Mouse (Mus musculus): ENCODE measurements around the gene Mtmr2. TPM values are rescaled to one million over a fixed set of nuclear protein-coding genes. Genes with fewer than 3 reads are reported as not detected.
A peak's percentile ranks its signal among the peaks of the same experiment; 100 is the strongest.

Mtmr2 gene
- total RNA-seq, 2 experiments from 2014 or later: 50.8 to 52.6 TPM

DNA sequence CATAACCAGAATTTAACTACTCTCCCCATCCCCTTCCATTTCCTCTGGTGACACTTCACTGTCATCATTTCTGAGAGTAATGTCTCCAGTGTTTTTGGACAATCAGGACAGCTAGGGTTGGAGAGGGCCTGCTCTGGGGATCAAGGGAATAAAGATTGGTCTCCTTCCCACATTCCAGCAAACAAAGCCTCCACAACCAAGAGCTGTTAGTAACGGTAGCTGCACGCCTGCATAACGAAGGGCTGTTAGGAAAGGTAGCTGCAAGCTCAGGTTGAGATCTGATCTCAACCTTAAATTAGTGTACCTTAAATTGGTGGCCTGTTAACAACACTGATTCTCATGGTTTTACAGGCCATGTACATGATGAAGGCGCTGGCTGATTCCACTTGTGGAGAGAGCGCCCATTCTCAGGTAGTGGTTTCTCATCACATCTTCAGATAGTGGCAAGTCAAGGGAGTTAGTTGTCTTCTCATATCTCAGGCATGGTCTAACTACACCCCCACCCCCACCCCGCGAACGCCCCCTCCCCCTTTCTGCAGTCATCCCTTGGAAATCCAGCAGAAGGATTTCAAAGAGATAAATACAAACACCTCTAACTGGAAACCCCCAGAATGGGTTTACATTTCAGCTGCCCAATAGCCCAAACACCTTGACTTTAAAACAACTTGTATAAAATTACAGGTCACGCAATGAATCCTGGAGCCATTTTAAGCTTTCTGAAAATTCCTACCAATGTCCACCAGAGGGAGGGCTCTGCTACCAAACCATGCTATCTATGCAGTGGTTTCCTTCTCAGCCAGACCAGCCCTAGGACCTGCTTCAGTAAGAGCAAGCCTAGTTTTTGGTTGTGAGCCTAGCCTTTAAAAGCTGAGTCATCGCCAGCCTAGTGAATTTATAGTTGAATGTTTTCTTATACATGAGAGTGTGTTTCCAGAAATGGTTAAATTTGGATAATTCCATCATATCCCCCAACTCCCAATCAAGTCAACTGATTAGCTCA lies 100.6 kb downstream of the Mtmr2 start:
- intact Hi-C loops (cut with DNase I): loop anchor here (1.0 to 5.0 kb wide), 2 partner anchors 474 to 494 kb away; no protein-coding TSS in a partner anchor
- no peak overlapping the region for H3K27ac ChIP-seq
- H3K4me3 ChIP-seq: no peak overlapping the region
- DNase-seq (ENCODE audit: extremely low spot score in 1 of 2, low spot score in 2 of 2): peak; percentile 20 to 31
- TF ChIP-seq CTCF (IDR thresholded peaks at IDR 0.05): peak; percentile 69

DNA sequence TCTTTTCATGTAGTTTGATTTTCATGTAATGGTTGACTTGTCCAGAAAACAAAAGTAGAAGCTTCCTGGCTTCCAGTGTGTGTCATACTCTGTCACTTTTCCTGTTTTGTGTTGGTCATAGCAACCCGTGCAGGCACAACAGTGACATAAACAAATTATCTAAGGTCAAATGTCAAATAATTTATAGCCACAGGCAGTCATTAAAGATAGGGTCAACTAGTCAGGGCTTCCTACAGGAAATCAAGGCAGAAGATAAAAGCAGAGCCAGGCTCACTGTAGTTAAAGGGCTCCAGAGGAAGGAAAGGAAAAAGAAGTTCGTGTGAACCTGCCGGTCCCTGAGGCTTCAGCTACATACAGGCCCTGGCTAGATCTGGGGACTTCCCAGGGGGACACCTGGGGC lies 105.7 kb downstream of the Mtmr2 start:
- H3K27ac ChIP-seq: no peak overlapping the region
- H3K4me3 ChIP-seq: no peak overlapping the region
- DNase-seq (ENCODE audit: extremely low spot score in 1 of 2, low spot score in 2 of 2): no peak
- TF ChIP-seq CTCF (IDR thresholded peaks at IDR 0.05): no peak
- intact Hi-C loops (cut with DNase I): no loop called here

Other genes with a start within 250 kb of the Mtmr2 start
- gene Cep57, start 78.7 kb downstream of the Mtmr2 start, total RNA-seq (2021): 10 to 100 TPM; 16.9 to 17.4 TPM
- 10 to 100 TPM; 19.3 to 19.9 TPM for gene Fam76b, start 79.3 kb downstream of the Mtmr2 start, total RNA-seq (2021)